Mouse (Mus musculus): ENCODE data around the gene Cryab. TPM values are rescaled to one million over a fixed set of nuclear protein-coding genes. Genes with fewer than 3 reads are reported as not detected.

Cryab gene
- total RNA-seq, 2 experiments from 2014 or later, result 3,376 to 3,486 TPM

- no peak for DNase-seq
Observed at GRCm38 (mm10) chr9:50742261-50742660, 8.9 kb upstream of the Cryab start.

GRCm38 (mm10) chr9:50742744-50743143, 8.4 kb upstream of the Cryab start:
- DNase-seq, result no peak

GRCm38 (mm10) chr9:50745806-50746205, 5.3 kb upstream of the Cryab start:
- no peak for DNase-seq

GRCm38 (mm10) chr9:50746214-50746677, 4.9 kb upstream of the Cryab start, which contains the start of gene 2310030G06Rik:
Gene 2310030G06Rik, minus strand, starts transcription at chr9:50746536.
- peak in 1 of 2 experiments; percentile 38 for DNase-seq

GRCm38 (mm10) chr9:50750706-50751105, 419 bp upstream of the Cryab start:
- DNase-seq, result no peak

GRCm38 (mm10) chr9:50752054-50752602, 1.0 kb downstream of the Cryab start, which contains the start of gene Hspb2:
Gene Hspb2, minus strand, starts transcription at chr9:50752354.
- peak; percentile 63 to 79 for DNase-seq

GRCm38 (mm10) chr9:50752784-50753615, 1.9 kb downstream of the Cryab start:
- DNase-seq, result peak; percentile 91 to 97

- DNase-seq, result peak; percentile 40 to 56
Observed at GRCm38 (mm10) chr9:50753947-50754346, 2.8 kb downstream of the Cryab start.

- no peak for DNase-seq
Observed at GRCm38 (mm10) chr9:50756711-50757110, 5.6 kb downstream of the Cryab start.

GRCm38 (mm10) chr9:50761520-50762243, 10.6 kb downstream of the Cryab start:
- no peak for DNase-seq

- peak in 1 of 2 experiments; percentile 42 for DNase-seq
Observed at GRCm38 (mm10) chr9:50763331-50763730, 12.2 kb downstream of the Cryab start.

GRCm38 (mm10) chr9:50767531-50768106, 16.5 kb downstream of the Cryab start:
- no peak for DNase-seq

GRCm38 (mm10) chr9:50768107-50769002, 17.2 kb downstream of the Cryab start, which contains the start of gene Fdxacb1:
Gene Fdxacb1, plus strand, starts transcription at chr9:50768236.
- peak; percentile 99 for DNase-seq

- DNase-seq, result peak; percentile 36 to 45
Observed at GRCm38 (mm10) chr9:50770011-50770410, 18.9 kb downstream of the Cryab start.

GRCm38 (mm10) chr9:50774026-50774462, 22.9 kb downstream of the Cryab start:
- no peak for DNase-seq

GRCm38 (mm10) chr9:50774991-50775612, 24.0 kb downstream of the Cryab start, which contains the start of the genes Alg9 and 1110032A03Rik:
Gene Alg9, plus strand, starts transcription at chr9:50775019.
Gene 1110032A03Rik, minus strand, starts transcription at chr9:50775520.
- DNase-seq, result peak; percentile 90 to 96

- DNase-seq, result peak in 1 of 2 experiments; percentile 34
Observed at GRCm38 (mm10) chr9:50775662-50776126, 24.6 kb downstream of the Cryab start.

GRCm38 (mm10) chr9:50776162-50776760, 25.1 kb downstream of the Cryab start:
- no peak for DNase-seq

GRCm38 (mm10) chr9:50782155-50782554, 31.0 kb downstream of the Cryab start:
- peak in 1 of 2 experiments; percentile 50 for DNase-seq

- DNase-seq, result no peak
Observed at GRCm38 (mm10) chr9:50795266-50795665, 44.1 kb downstream of the Cryab start.
